Comparison of ENCODE assay signal across 8 mouse cellular contexts in genomic region chr6:79631683-79632082, GRCm38 (mm10).
DNase-seq lines count a peak whose midpoint lies in the region; TF ChIP-seq lines count a peak whose summit lies in the region.
"Not testable (repeated sequence)": the region's sequence is repeated elsewhere in the genome, so short reads cannot be mapped to it uniquely, and the experiment has no call there.

No protein-coding gene starts in this region.

- not testable (repeated sequence) for H3K4me3 ChIP-seq in kidney, adult 2 months (ENCODE audit: insufficient read depth, low read depth, low read length); thymus, adult 2 months (ENCODE audit: control insufficient read depth, insufficient read depth, low read length)

- not testable (repeated sequence) for TF ChIP-seq CTCF in kidney, adult 2 months (conservative IDR thresholded peaks at IDR 0.05; ENCODE audit: insufficient read depth, insufficient read length, low read depth, low read length); thymus, adult 2 months (IDR thresholded peaks at IDR 0.05; ENCODE audit: borderline replicate concordance, control insufficient read depth, extremely low read depth, insufficient read depth, low read length, poor library complexity)

- H3K27ac ChIP-seq in kidney, adult 2 months (ENCODE audit: insufficient read depth, low read depth, low read length); thymus, adult 2 months (ENCODE audit: control insufficient read depth, insufficient read depth, low read length): not testable (repeated sequence)

- H3K36me3 ChIP-seq in kidney, adult 2 months (ENCODE audit: control insufficient read depth, insufficient read depth, low read length); thymus, adult 2 months (ENCODE audit: control insufficient read depth, insufficient read depth, low read length): not testable (repeated sequence)

- peak; percentile 2 for DNase-seq in cerebellum, adult 8-10 months
- peak; percentile 42 for DNase-seq in heart, adult 8-10 months (ENCODE audit: low spot score)
- DNase-seq in kidney, adult 2 months = peak; percentile 36
- DNase-seq in layer of hippocampus, adult 11-12 months (ENCODE audit: low spot score) = peak; percentile 25
- peak; percentile 1 for DNase-seq in lung, postnatal 14 days
- peak; percentile 3 for DNase-seq in ovary, postnatal 14 days (ENCODE audit: low spot score)
- peak; percentile 11 for DNase-seq in thymus, adult 2 months
- DNase-seq in urinary bladder, postnatal 25 days (ENCODE audit: low spot score) = peak; percentile 6

- not testable (repeated sequence) for H3K4me1 ChIP-seq in kidney, adult 2 months (ENCODE audit: control insufficient read depth, insufficient read depth, low read length); thymus, adult 2 months (replicated peaks; ENCODE audit: control insufficient read depth, insufficient read depth, low read length)

- 54% methylated on average over 1 of the region's 1 CpGs for WGBS in kidney, adult 2 months
- WGBS in thymus, adult 2 months = 64% methylated on average over 1 of the region's 1 CpGs

- not testable (repeated sequence) for TF ChIP-seq POLR2A in kidney, adult 2 months (IDR thresholded peaks at IDR 0.05; ENCODE audit: low read depth, low read length); thymus, adult 2 months (IDR thresholded peaks at IDR 0.05; ENCODE audit: control insufficient read depth, extremely low read depth, insufficient read depth, low read length, poor library complexity)

- H3K27me3 ChIP-seq in kidney, adult 2 months (replicated peaks; ENCODE audit: control insufficient read depth, insufficient read depth, low read length); thymus, adult 2 months (ENCODE audit: control insufficient read depth, insufficient read depth, low read length): not testable (repeated sequence)
